Mouse (Mus musculus) kidney, adult 9 months (tissue): Measurements from ENCODE around the gene Zdhhc14.

Experiments used
- DNase-seq: peaks from one replicate; pipeline ENCODE4 v3.0.0; 2022

The Zdhhc14 gene

DNA sequence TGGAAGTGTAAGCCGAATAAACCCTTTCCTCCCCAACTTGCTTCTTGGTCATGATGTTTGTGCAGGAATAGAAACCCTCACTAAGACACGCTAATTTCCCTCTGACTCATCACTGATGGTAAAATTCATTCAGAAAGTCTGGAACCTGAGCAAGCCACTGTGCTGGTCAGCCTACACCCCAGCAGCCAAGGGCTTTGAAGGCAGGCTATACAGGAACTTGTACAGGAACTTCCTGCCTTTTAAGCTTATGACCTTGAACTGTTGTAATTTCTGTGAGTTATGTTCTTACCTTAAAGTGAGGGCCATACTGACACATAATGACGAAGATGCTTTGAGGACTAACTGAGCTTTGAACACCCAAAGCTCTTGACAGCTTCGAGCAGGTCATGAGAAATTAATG lies 67.9 kb downstream of the Zdhhc14 start:
- no peak for DNase-seq

DNA sequence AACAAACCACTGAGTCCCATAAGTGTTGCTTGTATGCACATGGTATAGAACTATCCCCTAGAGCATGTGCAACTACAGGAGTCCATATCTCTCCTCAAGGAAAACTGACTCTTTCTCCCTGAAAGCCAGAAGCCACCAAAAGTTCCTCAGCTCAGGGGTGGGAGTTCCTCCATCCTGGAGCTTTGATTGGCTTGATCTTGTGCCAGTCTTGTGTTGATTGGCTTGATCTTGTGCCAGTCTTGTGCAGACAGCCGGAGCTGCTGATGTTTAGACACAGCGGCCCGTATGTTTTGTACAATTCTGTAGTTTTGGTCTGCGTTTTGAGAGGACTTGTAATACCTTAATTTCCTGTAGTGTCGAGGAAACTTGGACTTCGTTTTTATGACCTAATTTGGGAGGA lies 70.8 kb downstream of the Zdhhc14 start:
- DNase-seq, result peak; percentile 18

DNA sequence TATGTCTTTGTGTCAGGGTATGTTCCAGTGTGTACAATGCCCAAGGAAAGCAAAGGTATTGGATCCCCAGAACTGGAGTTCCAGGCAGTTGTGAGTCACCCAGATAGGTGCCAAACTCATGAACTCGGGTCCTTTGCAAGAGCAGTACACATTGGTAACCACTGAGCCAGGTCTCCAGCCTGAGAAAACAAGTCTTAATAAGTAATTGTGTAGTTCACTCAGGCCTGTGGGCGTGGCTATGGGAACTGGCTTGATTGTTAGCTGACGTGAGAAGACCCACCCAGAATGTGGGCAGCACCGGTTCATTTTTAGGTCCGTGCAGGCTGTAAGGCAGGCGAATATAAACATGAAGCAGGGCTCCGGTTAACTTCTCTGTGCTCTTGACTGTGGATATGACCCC lies 73.6 kb downstream of the Zdhhc14 start:
- peak; percentile 49 for DNase-seq

DNA sequence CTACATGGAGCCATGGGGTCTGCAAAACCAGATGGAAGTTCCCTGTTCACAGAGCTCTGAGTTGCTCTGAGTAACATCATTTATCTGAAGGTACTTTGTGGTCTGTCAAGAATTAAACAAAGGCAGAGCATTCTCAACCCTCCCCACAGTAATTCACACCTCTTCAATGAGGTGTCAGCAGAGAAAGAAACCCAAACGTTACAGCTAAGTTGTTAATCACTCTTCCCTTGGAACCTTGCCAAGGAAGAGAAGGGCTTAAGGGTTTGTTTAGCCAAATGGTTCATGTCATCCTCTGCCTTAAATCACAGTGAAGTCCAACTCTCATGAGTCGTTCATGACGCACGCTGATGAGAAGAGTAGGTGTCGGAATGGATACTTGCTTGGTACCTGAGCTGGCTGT lies 75.6 kb downstream of the Zdhhc14 start:
- peak; percentile 20 for DNase-seq

DNA sequence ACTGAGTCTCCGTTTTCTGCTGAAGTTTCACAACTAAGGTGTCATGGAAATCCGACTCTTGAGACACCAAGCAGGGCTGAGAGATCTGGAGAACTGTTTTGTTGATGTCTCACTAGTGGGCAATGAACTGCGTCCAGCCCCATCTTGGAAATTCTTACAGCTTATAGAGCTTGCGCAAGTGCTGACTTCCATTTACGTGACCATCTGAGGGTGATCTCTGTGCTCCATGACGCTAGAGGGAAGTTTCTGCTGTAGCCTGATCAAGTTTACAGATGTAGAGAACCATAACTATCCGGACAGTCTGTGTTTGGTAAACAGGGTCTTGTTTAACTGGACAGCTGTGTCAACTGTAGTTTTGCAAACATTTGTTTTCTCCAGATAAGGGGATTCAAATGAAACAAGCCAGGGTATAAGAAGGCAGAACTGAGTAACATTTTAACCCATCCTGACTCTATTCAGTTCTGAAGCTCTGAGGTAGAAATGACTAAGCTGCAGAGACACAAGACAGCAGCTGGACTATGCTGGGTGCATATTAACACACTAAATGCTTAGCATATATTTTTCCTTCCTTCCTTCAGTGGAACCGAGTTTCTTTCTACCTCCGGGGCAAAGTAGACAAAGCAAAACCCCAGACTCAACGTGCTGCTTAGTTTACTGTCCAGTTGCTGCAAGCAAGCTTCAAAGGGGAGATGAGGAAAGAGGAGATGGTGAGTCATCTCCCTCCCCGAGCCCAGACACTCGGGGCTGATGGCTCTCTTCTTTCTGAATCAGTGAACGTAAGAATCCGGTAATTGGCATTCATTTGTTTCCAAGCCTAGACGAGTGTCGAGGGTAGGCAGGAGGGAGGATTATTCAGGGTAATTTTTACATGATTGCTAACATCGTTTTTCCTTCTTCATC lies 77.0 kb downstream of the Zdhhc14 start:
- DNase-seq, result no peak

DNA sequence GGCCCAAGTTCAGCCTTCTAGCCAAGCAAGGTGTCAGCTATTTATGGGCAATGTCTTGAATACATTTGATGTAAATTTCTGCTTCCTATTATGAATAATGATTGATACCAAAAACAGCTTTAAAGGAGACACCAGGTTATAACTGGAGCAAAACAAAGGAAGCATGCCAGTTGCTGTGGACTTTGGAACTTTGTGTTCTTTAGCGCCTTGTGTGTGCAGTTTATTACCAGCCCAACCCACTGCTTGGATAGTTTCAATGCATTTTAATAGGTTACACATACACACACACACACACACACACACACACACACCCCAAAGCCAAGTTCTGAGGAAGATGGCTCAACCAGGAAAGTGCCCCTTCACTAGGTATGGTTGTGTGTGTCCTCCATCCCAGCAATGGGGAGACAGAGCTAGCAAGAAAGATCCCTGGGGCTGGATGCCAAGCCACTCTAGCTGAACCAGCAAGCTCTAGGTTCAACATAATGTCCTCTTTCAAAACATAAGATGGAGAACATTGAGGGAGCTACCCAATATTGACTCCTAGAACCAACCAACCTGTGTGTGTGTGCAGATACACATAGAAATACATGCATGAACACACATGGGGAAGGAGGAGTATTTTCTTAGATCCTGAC lies 79.9 kb downstream of the Zdhhc14 start:
- DNase-seq, result peak; percentile 53

DNA sequence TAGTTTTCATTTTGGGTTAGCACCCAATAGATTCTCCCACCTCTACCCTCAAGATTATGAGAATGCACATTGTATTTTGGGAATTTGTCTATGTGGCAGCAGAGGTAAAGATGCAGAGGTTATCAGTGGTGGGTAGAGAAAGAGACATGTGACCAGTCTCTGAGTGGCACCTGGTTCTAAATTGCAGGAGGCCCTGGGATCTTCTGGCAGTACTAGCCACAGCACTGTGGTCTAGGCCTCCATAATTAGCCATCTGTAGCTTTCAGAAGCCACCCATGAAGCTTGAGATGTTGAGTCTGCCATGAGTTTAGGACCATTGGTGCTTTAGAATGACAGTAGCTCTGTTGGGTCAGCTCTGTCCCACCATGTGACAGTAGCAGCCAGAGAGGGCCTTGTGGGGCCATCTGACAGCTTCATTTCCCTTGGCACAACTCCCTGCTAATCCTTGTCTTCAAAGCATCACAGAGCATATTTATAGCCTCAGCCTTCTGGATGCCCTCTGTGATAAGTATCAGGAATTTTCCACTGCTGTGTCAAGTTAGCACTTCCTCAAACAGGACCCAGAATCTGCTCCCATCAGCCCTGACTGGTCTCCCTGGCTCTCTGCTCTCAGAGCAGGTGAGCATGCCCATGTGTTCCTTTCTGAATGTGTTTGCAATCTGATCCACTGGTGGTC lies 80.5 kb downstream of the Zdhhc14 start:
- DNase-seq, result peak; percentile 76

DNA sequence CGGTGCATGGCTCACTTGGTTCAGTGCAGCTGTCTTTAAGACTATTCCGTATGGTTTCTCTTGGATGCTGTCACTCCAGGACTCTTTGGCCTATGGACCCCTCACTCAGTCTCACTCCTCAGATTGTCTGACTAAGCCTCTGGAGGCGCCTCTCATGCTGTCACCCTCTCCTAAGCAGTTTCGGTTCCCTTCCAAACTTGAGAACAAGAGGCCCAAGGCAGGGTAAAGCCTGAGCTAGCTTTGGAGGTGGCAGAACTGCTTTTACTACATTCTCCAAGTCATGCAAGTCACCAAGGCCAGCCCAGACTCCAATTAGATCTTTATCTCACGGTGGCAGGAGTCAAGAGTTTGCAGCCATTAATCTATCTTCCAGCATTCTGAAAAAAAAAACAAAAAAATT lies 82.3 kb downstream of the Zdhhc14 start:
- peak; percentile 27 for DNase-seq

DNA sequence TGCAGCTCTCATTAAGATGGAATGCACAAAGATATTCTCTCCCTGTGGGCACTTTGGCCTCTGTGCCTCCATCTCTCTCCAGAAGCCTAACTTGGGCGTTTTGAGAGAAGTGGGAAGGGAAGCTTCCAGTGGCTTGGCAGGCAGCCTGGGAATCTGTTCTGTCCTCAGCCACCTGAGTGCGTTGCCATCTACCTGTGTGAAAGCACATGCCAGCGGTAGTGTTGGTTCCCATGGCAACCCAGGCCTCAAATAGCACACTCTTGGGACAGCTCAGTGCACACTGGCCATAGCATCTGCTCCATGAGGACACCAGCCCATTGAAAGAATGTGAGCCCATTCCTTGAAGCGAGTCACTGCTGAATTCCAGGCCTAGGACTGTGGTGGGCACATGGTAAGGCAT lies 83.2 kb downstream of the Zdhhc14 start:
- DNase-seq, result no peak

DNA sequence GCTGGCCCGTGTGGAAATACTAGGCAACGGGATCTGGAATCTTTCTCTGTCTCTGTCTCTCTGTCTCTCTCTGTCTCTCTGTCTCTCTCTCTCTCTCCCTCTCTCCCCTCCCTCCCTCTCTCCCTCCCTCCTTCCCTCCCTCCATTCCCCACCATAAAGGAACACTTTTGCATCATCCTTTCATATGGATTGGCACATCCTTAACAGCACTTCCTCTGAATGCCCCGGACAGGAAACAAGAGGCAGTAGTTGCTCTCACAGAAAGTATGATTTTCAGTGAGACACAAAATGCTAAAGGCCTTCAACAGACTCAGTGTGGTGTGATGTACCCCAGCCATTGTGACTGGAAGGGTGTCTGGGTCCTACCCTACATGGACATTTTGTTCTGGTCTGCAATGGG lies 89.9 kb downstream of the Zdhhc14 start:
- no peak for DNase-seq

DNA sequence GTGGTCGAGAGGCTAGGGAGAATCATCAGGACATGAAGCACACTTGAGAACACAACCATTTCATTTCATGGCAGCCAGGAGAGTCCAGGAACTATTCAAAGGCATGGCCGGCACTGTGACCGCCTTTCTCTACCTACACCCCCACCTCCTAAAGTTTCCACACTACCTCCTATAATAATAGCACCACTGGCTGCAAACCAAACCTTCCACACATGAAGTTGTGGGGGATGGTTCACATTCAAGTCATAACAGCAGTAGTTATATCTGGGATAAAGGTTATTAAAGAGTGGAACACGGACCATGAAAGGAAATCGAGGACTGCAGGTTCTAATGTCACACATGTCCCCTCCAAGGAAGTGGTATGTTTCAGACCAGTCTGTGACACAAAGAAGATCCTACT lies 90.6 kb downstream of the Zdhhc14 start:
- DNase-seq, result no peak

DNA sequence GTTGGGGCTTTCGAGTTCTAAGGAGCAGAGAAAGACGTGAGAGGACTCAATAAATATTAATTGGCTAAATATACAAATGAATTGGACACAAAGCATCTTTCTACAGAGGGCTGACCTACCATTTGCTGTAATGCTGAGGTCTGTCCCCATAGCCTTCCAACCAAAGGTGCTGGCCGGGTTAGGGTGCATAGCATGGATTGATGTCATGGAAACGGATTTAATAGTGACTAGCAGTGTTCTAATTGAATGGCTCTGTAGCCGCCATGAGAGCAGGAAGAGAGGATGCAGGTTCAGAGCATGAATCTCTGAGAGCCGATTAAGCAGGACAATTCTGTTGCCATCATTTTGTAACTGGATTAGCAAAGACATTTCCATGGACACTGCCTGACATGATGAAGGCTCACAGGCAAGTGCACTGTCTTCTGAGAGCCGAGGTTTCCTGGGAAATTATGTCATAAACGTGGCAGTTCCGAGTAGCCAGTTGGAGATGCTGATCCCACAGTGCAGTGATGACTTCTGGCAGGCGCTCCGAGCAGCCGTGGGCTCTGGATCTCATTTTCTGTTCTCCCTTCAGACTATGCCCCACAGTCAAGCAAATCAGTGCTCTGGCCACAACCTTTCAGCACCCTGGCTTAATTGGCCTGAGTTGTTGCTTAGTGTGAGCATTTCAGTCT lies 91.3 kb downstream of the Zdhhc14 start:
- DNase-seq, result no peak

DNA sequence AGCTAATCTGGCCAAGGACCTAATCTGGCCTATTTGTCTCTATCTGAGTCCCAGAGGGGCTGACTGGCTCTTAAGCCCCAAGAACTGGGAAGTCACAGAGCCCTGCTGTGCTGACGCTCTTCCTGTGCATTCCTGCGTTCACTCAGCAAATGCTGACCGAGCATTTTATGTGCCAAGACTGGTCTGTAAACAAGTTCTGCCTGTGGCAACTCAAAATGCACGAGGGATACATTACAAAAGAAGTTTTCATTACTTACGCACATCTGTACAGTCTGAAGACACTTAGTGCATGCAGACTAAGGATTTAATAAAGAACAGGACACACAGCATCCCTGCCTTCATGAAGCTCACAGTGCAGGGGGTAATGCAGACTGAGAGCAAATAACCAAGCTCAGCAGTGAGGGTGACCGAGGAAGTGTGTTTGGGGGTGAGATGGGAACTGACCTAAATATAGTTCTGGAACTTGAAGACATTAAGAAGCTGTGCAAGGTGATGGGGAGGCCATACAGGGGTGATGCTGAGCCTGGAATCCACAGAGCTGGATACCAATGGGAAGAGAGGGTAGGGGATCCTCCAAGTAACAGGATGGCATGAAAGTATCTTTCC lies 99.3 kb downstream of the Zdhhc14 start:
- DNase-seq, result peak; percentile 56

DNA sequence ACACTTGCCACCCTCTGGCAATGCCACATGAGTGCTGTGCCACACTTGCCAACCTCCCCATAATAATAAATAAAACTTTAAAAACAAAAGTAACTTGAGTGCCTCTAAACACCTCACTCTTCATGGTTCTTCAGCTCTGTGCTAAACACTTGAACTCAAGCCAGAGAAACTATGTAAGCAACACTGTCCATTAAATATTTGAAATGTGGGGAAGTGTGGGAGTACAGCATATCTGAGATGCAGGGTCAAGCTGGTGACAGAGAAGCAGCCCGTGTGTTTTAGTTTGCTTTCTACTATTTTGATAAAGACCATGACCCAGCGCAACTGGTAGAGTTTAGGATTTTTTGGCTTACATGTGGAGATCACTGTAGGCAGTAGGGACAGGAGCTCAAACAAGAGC lies 100.7 kb downstream of the Zdhhc14 start:
- no peak for DNase-seq

DNA sequence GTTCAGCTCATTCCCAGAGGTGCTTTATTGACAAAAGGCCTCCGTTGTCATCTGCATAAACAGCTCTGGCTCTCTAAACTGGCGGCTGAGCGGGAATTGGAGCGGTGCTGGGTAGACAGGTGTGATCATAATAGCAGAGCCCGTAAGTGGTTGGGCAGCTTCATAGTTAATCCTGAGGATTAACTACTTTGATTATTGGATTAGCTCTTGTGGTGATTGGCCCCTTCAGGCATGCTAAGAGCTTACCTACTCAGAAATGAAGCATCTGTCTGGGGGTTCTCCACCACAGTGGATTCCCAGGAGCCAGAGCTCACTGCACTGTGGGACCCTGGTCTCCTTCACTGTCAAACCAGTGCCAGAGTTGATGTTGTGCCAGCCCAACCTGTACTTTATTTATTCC lies 102.7 kb downstream of the Zdhhc14 start:
- no peak for DNase-seq

DNA sequence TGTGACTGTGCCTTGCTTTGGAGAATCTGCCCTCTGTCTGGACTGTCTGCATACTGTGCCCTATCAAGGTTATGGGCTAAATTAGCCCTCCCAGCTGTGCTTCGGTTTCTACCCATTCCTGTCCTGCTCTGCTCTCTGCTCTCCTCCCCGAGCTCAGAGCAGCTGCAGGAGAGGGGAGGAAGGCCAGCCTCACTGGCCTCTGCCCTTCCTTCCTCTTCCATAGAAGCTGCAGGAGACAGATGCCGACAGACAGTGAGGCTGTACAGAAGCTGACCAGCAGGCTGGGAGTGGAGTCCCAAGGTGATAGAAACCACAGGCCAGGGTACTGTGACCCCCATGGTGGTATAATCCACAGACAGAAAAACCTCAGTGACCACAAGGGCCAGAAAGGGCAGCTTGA lies 104.1 kb downstream of the Zdhhc14 start:
- peak; percentile 42 for DNase-seq

DNA sequence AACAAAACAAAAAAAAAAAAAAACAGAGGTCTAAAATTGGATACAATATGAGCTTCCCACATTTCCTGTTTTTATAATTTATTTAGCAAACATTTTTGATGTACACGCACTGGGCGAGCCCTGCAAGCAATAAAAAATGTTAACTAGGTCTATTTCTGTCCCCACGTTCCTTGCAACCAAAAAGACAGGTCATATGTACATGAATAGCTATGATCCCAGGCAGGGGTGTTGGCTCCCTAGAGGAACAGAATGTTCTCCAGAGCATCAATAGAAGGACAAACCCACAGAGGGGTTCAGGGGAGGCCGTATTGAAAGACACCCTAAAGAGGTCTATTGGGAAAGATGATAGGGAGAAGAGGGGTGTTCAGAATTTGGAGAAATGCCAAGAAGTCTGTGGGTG lies 106.6 kb downstream of the Zdhhc14 start:
- DNase-seq, result peak; percentile 33

DNA sequence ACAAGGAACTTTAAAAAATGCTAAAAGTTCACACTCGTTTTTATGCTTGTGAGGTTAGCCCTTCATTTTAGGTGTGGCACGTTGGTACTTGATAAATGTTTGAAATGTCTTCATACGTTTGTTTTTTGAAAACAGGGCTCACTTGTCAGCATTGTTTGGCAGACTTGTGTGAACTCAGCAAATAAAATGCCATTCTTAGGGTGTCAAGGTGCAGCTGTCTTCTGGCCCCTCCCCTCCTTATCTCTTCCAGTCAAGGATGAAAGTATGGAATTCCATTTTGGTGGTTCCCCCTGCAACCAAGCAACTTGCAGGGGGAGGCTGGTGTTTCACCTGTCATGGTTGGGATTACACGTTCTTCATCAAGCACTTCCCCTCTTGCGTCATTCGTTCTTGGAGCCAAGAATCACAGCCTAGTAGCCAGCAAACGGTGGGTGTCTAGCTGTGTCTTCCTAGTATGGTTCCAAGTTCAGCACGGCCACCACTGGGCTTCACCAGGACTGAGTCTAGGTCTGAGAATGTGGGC lies 108.2 kb downstream of the Zdhhc14 start:
- DNase-seq, result no peak

DNA sequence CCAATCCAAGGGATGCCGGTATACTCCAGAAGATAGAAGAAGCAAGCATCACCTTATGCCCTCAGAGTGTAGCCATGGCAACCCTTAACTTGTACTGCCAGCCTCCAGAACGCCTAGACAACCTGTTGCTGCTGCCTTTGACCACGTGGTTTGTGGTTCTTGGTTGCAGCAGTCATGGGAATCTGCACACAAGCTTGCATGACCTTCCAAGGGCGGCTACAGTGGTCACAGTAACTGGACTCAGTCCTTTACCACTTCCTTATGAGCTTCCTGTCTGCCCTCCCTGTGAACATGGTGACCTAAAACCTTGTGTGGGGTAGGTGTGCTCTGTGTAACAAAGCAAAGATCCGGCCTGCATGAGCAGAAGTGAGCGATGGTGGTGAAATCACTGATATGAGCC lies 109.6 kb downstream of the Zdhhc14 start:
- no peak for DNase-seq

DNA sequence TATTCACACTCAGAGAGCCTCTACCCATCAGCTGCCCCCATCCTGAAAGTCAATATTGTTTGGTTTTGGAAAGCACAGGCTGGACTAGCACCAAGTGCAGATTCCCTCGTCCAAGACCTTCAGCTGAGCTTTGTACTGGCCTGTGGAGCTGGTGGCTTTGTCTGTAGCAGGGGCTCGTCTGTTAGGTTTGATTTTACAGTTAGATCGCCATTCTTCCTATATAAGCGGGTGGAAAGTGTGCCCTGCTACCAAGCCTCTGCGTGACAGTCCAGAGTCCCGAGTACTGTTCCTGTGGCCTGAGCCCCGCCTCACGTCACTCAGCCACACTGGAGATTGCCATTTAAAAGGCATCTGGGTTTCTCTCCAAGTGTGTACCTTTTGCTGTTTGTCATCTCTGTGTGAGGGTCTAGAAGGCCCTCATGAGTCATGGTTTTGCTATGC lies 113.8 kb downstream of the Zdhhc14 start:
- DNase-seq, result no peak

DNA sequence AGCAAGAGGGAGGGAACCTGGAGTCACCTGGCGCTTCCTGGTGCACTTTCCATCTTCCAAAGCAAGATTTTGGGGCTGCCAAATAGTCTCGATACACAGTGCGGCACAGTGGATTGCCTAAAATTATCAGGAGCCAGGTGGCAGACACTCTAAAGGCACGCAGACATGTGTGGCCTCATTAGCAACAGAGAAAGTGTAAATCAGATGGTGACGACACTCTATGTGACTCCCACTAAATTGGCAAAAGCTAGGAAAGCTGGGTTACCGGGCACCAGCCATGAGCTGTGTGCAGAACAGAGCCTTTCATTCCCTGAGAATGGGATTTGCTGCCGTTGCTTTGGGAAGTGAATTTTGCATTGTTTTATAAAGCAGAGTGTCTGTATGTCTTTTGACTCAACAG lies 115.0 kb downstream of the Zdhhc14 start:
- DNase-seq, result no peak

DNA sequence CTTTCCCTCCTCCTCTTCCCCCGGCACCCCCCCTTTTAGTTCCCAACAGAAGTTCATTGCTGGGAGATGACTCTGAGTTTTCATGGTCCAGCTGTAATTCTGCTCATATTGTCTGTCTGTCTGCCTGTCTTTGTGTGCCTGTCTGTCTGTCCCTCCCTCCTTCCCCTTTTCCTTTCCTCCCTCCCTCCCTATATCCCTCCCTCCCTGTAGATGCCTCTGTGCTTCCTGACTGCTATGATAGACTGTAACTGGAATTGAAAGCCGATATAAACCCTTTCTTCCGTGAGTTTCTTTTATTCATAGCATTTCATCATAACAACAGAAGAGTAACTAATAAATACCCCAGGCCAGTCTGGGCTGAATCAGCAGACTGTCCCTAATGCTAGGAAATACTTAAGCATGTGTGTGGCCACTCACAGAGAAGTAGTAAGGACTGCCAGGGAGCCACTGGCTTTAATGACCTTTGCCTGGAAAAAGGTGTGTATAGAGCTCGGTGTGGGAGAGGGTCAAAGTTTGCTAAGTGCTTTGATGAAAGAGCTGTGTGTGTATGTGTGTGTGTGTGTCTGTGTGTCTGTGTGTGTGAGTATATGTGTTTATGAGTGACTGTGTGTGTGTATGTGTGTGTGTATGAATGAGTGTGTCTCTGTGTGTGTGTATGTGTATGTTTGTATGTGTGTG lies 117.7 kb downstream of the Zdhhc14 start:
- peak; percentile 63 for DNase-seq
